Mouse (Mus musculus) thymus, postnatal 14 days (tissue): ENCODE measurements around the gene Crmp1.

Experiments
- DNase-seq: peaks from one replicate; pipeline ENCODE4 v3.0.0; 2021

Crmp1 gene

GRCm38 (mm10) chr5:37241224-37241623 is 516 bp upstream of the Crmp1 start:
- DNase-seq: no peak

- DNase-seq: no peak
Observed at GRCm38 (mm10) chr5:37242360-37243168, 824 bp downstream of the Crmp1 start.

- peak; percentile 67 for DNase-seq
Observed at GRCm38 (mm10) chr5:37243169-37243886, 1.6 kb downstream of the Crmp1 start.

- DNase-seq: no peak
Observed at GRCm38 (mm10) chr5:37244161-37244560, 2.4 kb downstream of the Crmp1 start.

DNA sequence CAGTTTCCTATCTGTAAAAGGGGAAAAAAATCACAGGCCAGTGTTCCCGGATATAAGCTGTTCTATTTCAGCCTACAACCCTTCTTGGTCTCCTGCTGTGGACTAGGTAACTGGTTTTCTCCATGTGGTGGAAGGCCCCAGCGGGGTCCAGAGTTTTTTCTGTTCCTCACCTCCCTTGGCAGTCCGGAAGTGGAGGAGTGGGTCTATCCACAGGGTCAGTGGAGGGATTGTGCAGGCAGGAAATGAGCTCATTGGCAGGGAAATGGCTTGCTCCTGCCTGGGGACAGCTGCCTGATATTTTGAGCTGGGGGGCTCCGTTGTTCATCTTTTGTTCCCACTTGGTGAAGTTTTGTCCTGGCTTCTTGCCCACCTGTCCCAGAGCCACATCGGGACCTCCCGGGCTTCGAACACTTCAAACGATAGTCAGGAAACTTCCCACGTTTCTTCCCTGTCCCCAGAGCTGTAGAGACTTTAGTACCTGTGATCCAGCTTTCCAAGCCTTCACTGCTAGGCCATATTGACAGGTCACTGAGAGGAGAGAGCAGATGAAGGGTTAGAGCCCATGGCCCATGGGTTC is 3.0 kb downstream of the Crmp1 start:
- DNase-seq: no peak

DNA sequence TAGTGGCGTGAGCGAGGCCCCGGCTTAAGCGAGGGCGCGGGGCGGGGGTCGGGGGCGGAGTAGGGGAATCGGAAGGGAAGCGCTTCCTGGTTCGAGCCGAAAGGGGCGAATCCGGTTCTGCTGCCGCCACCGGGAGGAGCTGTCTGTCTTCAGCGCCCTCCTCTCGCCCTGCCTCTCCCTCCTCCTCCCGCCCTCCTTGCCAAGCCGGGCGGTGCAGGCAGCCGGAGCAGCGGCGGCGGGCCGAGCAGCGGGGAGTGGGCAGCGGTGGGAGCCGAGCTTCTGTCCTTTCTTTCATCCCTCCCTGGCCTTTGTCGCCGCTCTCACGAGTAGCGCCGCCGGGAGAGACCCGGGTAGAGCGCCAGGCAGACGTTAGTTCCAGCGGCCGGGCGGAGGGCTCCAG is 3.9 kb downstream of the Crmp1 start:
- DNase-seq: peak; percentile 79

GRCm38 (mm10) chr5:37246138-37246910 is 4.6 kb downstream of the Crmp1 start:
- DNase-seq: peak; percentile 73

DNA sequence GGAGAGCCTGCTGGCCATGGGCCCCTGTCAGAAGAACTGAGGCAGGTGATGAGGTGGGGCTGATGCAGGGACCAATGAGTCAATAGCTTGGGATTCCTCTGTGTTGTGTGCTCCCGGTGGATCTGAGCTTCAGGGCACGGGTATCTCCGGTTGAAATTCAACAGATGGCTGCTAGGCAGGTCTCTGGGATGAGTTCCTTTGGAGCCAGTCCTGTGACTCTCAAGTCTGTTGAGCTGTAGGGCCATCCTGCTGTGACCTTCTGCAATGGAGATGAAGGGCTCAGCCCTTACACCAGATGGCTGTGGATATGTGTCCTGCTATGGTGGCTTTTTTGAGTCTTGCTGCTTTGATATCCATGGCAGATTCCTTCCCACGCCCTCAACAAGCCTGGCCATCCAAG is 5.7 kb downstream of the Crmp1 start:
- no peak for DNase-seq

DNA sequence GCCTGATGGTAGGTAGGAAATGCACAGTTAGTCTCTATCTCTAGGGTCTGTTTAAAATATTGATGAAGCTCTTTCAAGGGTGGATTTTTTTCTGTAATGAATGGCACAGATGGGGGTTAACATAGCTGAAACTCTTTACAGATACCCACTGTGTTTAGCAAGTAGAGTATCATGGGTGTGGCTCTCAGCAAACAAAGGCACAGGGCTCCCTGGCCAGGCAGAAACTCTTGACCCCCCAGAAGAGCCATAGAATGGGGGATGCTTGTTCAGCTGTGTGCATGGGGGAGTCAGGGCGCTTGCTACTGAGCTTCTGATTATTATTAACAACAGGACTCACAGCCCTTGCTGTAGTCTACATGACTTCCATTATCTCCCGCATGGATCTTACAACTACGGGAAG is 7.1 kb downstream of the Crmp1 start:
- DNase-seq: no peak

DNA sequence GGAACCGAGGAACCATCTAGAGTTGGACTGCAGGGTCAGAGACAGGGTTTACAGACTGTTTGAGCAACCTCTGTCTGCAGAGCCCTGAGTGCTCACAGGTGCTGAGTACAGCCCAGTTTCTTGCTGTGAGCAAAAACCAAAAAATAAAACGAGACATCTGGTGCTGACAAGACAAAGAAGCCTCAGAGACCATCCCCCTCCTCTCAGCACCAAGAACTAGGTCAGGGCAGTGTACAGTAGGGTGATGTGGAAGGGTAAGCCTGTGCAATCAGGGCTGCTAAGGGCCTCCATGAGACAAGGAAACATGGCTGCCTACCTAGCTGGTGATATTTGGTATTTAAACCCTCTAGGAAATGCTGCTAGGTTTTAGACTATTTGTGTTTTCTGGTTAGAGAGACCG is 9.9 kb downstream of the Crmp1 start:
- peak; percentile 56 for DNase-seq

GRCm38 (mm10) chr5:37252101-37252804 is 10.5 kb downstream of the Crmp1 start:
- DNase-seq: no peak

DNA sequence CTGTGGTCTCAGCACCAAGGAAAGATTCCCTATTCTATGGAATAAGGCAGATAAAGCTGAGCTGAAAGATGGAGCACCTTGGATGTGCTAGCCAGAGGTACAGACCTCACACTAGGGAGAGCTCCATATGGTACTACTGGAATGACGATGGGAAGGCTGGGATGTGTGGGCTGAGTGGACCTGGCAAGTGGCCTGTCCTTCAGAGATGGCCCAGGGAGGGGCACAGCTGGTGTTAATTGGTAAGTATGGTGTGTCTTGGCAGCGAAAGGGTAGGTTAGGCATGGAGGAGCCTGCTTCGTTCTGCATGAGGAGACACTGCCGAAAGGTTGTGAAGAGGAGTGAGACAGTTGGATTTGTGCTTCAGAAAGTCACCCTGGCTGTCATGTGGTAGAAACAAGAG is 12.8 kb downstream of the Crmp1 start:
- DNase-seq: no peak

DNA sequence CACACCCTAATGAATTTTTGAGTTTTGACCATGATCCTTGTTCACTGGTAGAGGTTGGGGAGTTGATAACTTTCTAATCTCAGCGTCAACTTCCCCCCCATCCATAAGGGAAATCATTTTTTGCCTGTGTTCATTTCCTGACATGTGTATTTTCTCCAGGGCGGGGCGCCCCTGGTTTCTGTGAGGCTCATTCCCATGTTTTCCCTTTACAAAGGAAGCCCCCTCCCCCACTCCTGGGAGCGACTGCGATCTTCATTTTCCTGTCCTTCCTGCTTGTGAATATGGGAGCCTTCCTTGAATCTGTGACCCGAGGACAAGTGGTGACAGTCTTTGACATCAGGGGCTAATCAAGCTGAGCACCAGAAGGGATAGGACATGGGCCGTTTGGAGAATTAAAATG is 15.1 kb downstream of the Crmp1 start:
- no peak for DNase-seq

GRCm38 (mm10) chr5:37257243-37257642 is 15.5 kb downstream of the Crmp1 start:
- DNase-seq: peak; percentile 35

DNA sequence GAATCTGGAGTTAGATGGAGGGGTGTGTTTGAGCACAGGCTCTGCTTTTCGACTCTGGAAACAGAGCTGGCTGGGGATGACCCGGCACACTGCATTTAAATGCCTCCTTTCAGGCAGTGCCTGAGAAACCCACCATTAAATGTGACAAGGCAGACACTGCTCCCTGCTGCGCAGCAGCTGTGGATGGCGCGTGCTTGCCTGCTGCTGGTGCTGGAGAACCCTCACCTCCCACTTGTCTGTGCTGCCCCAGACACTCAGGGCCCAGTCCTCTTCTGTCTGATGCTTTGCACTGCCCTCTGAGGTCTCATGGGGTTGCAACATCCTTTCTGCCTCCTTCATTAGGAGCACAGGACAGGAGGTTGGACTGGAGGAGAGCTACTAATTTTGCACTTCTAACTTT is 20.0 kb downstream of the Crmp1 start:
- no peak for DNase-seq

GRCm38 (mm10) chr5:37263816-37264215 is 22.1 kb downstream of the Crmp1 start:
- no peak for DNase-seq

DNA sequence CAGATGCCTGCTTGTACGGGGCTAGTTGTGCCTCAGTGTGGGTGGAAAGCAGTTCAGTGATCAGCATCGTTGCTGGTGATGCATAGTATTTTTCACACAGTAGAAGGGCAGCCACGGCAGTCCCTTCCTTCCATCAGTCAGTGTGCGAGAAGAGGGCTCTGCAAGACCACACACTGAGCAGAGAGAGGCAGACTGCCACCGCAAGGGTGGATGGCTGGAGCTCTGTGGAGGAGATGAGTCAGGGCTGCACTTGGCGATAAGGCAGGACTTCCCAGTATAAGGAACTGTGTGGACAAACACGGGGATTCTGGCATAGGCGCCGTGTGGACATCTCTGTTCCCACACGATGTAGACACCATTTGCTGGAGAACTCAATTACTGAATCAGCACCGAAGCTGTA is 39.3 kb downstream of the Crmp1 start:
- no peak for DNase-seq

DNA sequence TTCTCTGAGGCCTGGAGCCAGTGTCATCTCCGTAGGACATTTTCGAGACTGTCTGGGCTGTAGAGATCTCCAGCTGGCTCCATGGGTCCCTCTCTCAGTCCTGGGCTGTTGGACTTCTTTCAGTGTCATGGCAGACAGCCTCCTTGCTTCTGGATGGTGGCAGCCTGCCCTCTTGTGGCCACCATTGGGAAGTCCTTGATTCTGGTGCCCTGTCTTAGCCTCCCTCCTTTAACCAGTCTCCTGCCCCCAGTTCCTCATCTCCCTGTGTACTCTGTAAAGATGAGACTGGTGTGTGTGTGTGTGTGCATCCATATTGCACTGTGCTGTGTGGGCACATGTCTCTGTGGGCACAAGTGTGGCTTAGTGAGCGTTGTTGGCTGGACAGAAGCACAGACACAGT is 46.6 kb downstream of the Crmp1 start:
- DNase-seq: peak; percentile 64

DNA sequence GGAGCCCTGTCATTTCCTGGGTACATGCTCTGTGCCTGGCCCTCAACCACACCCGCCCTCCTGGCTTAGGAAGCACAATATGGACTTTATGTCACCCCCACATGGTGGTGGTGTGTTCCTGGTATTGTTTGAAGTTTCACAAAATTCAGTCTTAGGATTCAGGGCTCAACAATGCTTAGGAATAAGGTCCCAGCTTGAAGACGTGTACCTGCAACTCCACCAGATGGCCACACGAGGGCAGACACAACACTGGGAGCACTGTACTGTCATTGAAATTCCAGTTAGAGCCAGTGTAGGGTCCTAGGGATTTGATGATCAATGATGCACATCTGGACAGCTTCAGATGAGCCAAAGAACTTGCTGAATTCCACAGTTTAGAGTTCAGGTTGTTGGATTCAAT is 47.5 kb downstream of the Crmp1 start:
- DNase-seq: peak; percentile 39

GRCm38 (mm10) chr5:37290983-37291382 is 49.2 kb downstream of the Crmp1 start:
- DNase-seq: peak; percentile 32

GRCm38 (mm10) chr5:37296717-37297116 is 55.0 kb downstream of the Crmp1 start:
- no peak for DNase-seq

- peak; percentile 11 for DNase-seq
Observed at GRCm38 (mm10) chr5:37298370-37298769, 56.6 kb downstream of the Crmp1 start.

GRCm38 (mm10) chr5:37310026-37310425 is 68.3 kb downstream of the Crmp1 start:
- no peak for DNase-seq
